Mouse (Mus musculus): Measurements from ENCODE around the gene Taf3.

Gene Taf3

DNA sequence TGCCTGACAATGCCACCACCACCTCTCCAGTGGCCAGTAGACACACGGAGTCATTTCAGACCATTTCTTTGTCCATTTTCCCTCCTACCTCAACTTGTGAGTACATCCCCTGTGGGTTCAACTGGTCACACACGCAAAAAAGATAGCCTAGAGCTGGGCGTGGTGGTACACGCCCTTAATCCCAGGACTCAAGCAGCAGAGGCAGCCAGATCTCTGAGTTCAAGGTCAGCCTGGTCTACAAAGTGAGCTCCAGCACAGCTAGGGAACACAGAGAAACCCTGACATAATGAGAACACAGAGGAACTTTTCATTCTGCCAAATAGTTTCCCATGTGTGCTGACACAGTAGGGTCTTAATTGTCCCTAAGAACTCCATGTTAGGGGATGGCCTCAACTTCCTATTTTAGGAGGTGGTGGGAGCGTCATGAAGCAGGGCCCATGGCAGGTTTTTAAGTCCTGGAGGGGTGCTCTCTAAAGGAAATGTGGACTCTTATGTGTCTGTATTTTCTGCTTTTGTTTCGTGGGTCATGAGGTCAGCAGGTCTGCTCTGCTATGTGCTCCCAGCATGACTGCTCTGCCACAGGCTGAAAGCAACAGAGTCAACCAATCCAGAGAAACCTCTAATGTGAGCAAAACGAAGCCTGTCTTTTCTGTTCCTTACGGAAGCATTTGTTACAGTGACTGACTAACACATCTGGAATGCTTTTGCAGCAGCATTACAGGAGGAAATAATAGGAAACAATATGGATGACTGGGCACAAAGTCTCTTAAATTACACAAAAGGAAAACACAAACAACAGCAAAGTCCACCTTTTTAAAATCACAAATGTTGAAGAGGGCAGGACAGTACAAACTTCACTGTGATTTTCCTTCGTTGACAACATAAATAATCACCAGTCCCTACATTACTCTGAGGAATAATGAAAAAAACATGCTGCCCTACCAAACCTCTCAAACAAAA lies 92.5 kb downstream of the Taf3 start:
- no peak for DNase-seq

DNA sequence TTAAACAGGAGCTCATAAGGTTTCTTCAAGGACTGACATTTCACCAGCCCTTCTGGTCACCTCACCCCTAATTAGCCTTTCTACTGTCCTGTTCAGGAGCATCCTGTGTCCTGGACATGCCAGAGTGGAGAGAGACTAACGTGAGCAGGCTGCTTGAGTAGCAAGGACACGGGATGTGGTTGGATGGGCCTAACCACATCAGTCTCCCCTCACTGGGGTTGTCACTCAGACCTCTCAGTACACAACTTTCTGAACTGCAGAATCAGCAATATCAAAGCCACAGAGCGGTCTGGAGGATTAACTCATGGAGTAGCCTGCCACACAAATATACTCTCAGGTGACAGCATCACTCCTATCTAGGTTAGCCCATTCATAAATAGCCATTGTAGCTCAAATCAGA lies 101.7 kb downstream of the Taf3 start:
- DNase-seq: no peak

DNA sequence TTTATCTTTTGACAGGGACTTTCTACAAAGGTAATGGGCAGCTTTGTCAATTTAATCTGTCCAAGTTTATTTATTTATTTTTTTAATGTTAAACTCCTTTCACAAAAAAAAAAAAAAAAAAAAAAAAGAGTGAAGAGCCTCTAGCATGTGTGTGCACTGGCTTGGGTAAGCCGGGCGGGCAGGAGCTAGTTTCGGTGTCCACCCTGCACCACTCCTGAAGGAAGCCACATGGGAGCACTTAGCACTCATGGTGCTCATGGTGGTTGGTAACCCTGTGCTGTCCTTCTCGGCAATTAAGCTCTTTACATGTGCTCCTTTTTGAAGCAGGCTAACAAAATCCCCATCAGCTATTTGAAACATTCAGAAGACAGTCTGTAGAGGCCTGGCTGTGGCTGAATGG lies 102.8 kb downstream of the Taf3 start:
- no peak for DNase-seq

DNA sequence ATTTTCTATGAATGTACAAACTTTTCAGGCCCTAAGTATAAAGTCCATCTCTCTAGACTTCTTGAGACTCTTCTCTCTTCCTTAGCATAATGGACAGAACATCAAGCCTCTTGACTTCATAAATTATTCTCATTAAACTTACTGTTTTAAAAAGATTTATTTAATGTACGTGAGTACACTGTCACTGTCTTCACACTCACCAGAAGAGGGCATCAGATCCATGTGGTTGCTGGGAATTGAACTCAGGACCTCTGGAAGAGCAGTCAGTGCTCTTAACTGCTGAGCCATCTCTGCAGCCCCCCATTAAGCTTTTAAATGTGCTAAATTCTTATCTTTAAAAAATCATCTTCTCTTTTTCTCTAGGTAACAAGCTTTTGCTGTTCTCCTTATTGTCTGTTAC lies 105.4 kb downstream of the Taf3 start:
- no peak for DNase-seq

DNA sequence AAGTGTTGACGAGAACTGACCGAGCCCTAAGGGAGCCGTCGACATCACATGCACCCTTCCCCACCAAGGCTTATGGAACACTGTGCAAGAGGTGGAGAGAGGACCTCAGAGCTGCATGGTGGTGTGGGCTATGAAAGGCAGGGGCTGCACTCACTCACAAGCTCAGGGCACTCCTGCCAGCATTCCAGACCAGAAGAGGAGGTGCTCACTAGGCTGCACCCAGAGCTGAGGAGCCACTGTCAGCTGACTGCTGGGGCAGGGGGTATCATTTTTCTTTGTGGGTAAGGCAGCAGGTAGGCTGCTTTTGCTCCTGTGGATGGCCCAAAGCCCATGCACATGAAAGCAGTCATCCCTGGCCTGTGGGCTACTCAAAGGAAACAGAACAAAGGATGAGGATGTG lies 109.1 kb downstream of the Taf3 start:
- DNase-seq: no peak

DNA sequence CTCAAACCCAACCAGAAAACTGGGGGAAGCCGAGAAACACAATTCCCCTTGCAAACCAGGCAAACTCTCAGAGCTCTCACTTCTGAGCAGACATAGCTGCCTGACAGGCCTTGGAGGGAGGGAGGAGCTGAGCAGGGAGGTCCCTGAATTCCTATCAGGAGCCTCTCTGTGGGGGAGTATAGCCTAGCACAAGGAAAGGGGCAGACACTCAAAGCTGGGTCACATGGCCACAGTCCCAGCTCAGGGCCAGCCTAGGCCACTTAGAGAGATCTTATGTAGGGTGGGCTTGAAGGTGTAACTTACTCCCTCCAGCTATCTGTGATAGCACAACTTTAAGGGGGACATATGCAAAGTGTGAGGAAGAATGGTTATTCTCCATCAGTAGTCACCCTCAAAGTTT lies 112.4 kb downstream of the Taf3 start:
- DNase-seq: no peak

DNA sequence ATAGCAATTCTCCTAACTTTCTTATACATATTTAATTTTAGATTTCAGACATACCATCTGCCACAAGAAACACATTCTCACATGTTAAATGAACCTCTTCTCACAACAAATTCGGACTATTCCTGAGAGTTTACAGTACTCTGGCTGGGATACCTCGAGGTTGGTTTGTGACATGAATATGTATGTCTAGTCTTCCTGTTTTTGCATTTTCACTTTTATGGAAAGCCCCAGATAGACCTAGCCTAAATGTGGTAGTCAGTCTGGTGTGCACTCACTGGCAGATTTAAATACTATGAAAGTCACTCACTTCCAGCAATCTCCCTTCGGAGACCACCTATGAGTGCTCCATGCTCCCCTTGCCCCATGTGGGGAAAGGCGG lies 121.5 kb downstream of the Taf3 start:
- DNase-seq: no peak

DNA sequence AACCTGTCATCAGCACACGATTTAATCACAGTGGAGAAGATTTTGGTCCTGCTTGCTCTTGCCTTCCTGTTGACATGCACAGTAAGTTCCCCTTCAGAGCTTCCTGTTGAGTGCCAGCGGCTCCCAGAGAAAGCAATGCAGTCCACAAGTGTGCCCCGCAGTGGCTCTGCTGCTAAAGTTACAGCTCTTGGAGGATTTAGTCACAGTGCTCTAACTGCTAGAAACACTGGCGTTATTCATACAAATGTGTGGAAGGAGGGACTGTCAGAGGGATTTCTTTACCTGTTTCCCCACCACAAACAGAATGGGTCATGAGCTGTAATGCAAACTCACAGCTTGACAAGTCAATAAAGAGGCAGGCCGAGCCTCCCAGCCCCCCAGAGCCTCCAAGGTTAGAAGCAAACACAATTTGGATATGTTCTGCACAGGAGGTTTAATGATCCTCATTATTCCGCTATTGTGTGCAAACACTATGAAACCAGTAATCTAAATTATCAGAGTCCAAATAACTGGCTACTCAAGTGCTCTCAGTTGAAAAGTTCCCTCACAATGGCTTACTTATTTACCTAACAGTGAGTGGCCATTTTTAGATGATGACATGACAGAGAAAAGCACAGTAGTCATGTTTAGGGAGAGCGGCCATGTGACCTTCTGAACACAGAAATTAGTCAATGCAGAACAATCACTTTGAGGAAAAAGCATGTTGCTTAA lies 122.0 kb downstream of the Taf3 start:
- DNase-seq: no peak

DNA sequence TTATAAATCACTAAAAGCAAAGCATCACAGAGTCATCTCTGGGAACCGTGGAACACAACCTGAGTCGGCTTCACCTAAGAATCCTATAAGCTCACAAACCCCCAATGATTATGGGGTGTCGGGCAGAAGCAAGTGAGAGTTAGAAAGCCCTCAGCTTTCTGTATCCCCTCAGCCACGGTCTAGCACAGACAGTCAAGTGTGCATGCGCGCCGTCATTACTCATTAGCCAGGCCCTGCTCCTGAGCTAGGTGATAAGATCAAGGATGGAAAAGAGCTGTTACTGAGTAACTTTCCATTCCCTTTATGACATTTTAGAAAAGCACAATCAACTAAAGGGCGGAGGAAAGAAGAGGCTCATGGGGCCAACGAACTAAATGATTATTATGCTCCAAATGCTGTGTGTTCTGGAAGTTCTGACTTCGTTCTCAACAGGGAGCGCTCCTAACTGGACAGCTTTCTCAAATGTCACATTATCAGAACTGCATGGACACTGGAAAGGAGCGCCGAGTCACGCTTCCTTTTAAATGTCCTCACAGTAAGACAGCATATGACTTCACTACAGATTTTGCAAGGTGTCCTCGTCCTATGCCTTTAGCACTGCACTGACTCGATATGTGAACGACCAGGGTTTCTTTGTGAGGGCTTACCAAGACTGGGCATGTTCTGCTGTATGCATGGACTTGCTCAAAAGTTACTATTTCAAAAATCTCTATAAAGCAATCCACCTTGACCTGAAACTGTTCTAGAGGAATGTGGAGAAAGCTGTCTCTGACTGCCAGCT lies 129.5 kb downstream of the Taf3 start:
- no peak for DNase-seq

DNA sequence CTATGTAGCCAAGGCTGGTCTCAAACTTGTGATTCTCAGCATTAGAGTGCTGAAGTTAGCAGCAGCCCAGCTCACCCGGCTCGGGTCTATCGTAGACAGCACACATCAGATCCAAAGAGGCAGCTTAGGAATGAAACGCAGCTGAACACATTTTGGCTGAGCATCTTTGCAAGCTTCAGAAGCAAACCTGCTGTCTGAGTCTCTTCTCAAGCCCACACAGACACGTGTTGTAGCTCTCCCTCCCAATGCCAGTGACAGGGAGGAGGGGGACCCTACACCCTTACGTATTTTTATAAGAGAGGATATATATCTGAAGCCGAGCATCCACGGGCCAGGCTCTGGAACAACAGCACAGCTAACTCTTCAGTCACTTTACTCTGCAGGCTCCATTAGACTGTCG lies 130.8 kb downstream of the Taf3 start:
- DNase-seq: peak; percentile 8

DNA sequence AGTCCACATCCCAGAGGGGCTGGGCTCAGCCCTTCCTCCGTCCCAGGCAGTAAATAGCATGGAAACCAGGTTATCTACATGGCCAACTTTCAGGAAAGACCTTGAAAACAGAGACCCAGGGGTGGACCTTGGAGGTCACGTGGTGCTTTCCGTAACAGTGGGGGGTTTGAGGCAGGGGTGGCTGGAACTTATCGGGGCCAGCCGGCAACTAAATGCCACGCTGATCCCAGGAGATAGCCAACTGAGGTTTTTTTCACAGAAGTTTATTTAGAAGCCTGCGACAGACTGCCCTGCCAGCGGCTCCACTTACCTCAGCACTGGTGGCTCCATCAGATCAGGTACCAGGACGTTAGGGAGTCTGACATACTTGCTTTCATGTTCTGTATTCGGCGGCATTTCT lies 142.4 kb downstream of the Taf3 start:
- DNase-seq: no peak

DNA sequence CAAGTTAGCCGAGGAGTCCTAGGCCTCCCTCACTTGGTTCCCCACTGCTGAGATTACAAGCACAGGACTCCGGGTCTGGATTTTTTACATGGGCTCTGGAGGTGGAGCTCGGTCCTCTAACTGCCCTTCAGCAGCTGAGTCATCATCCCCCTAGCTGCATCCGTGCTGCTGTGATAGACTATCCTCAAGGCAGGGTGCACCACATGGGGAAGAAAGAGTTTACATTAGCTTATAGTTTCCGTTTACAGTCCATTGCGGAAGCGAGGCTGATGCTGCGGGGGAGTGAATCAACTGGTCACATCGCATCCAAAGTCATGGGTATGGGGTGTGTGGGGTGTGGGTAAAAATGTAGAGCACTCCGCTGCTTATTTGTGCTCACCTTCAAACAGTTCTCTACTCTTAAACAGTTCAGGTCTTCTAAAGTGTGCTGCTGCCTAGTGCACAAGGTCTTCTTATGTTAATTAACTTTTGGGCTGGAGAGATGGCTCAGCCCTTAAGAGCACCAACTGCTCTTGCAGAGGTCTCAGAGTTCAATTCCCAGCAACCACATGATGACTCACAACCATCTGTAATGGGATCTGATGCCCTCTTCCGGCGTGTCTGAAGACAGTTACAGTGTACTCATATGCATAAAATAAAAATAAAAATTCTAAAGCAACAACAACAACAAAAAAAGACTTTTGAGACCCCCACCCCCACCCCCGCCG lies 144.4 kb downstream of the Taf3 start:
- DNase-seq: no peak

DNA sequence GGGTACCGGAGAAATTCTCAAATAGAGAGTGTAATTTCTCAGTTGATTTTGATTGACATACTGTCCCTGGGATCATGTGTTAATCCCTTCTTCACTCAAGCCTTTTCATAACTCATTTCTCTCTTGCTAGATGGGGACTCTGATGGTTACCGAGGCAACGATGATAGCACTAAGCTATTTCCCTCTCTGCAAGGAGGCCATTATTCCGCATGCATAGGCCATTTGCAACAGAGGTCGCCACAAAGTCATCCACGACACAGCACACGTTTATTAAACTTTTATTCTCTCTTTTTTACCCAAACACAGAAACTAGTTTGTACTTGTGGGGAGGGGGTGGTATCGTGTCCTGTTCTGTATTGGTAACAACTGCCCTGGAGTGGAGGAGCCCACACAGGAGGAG lies 150.6 kb downstream of the Taf3 start:
- no peak for DNase-seq

DNA sequence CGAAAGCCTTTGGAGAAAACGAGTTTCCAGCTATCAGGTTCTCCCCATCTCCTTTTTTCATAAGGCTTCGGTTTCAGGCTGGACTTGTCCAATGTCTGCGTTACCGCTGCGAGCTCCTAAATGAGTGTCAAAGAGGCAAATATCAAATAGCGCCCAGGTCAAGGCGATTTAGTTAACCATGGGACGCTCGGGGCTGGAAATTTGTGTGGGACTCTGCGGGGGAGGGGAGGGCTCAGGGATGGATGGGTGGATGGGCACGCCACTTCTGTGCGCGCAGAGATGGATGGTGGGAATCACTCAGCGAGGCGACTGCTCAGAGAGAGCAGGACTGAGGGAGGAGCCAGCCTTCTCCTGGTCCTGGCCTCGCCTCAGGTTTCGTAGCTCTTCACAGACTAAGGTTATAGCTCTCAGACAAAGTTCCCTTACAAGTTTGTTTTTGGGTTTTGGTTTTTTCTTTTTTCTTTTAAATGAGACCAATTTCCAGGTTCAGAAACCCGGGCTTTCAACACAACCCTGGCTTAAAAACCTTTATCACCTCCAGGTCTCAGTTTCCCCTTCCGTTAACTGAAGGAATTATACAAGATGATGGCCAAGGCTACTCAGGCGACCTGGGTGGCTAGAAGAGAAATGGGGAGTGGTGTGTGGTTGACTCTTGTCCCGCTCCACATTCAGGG lies 152.2 kb downstream of the Taf3 start:
- no peak for DNase-seq

DNA sequence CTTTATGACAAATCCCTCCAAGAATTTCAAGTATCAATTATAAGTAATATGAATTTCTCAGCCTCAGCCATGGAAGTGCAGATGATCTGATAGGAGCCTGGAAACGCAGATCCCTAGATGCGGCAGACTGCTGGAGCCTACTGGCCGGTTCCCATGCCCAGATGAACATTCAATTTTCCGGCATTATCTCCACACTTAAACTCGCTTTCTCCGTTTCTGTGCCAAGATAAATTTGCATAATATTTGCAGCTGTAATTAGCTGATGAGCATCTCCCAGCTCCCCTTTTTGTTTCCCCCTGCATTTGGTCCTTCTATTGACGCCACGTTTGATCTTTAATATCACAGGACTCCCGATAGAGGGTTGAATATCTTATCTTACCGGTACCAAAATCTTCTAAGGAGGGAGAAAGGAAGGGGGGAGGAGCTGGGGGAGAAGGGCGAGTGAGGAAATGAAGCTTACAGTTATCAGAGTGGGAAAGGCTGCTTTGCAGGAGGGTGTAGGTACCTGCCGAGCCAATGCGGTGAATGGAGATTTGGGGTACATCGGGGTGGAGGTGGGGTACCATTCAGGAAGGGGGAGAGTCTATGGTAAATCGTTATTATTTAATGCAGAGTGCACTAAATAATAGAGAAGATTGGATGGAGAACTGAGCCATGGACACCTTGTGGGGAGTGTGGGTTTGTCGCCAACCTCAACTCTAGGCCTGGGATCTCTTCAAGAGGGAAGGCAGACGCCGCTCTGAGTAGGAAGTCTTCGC lies 153.4 kb downstream of the Taf3 start:
- no peak for DNase-seq

DNA sequence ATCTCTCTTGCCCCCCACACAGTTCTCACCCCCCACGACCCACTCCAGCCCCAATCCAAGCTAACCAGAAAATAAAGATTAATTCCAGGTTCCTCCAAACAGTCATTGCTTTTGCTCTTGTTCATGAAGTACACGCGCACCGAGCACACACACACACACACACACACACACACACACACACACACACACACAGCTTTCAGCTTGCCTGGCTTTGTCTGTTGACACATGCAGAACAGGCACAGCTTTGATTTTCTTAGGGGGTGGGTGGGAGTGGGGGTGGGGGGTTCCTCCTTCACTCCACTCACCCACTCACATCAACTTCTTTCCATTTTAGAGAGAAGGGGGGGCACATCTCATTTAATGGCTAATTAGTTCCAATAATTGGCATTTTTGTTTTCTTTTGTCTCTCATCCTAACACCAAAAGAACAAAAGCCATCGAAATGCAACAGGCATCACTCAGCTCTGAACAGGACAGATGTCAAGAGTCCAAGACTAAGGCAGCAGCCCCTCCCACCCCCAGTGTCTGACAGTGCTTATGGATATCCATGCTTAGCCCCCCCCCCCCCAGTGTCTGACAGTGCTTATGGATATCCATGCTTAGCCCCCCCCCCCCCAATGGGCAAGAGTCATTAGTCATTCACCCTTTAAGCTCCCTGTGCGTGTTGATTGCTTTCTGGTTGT lies 155.0 kb downstream of the Taf3 start:
- no peak for DNase-seq

DNA sequence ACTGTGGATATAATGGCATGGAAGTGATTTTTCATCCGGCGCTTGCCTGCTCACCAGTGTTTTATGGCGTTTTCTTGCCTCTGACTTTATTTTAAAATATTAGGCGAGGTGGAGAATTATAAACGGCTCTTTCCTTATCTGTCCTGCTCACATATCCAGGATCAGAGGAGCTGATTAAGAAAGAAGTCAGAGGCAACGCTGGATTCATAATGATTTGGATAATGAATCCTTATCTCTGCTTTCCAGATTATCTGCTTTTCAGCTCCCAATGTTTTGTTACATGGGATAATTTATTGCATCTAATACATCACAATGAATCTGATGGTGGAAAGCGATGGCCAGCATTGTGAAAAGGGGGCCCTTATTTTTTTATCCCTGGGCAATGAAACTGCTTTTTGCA lies 155.9 kb downstream of the Taf3 start:
- no peak for DNase-seq

DNA sequence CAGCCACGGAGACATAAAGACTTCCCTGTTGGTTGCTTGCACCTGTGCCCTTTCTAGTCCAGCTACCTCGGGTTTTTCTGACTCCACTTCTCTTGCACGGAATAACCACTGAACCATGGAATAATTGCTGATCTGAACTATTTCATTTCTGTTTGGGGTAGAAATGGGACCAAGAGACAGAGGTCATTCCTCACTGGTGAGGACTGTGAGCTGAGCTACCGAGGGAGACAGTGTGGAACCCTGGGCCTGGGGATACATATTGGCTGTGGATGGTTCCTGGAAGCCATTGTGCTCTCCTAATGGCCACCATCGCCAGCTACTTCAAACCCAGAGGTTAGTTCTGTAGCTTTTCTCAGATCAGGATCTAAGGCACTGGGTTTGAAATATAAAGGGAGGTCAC lies 157.5 kb downstream of the Taf3 start:
- DNase-seq: no peak

DNA sequence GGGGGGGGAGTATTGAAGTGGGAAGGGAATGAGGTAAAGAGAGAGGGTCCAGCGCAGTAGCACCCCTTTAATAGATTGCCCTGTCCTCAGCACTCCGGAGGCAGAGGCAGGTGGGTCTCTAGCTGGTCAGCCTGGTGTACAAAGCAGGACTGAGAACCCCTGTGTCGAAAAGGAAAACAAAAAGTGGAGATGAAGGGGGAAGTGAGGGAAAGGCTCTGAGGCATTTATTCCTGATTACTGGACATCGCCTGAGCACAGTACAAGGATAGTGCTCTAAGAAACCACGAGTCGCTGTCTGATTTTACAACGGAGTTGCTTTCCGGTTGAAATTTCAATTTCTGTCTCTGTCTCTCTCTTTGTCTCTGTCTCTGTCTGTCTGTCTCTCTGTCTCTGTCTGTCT lies 158.1 kb downstream of the Taf3 start:
- DNase-seq: no peak

DNA sequence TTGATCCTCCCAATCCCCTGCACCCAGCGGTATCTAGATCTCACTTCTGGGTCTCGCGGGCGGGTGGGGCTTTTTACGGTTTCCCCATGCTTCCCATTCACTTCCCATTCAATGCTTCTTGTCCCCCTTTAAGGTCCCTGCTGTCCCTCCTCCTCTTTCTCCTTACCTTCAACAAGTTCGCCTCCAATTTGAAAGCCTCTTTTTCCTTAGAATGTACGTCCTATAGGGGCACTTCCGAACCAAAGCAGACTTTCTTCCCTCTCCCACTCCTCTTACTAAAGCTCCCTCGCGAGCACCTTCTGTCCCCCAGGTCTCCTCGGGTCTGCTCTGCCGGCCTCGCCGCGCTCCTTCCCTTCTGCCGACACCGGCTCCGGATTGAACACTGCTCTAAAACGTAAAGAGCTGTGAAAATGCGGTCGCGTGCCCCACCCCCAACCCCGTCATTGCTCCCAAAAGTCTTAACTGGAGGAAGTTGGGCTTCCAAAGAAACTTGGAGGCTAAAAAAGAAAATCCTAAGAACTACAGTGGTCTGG lies 158.7 kb downstream of the Taf3 start, which contains the start of gene Gata3:
Gene Gata3 (minus strand): TSS at position 384 of the 533 bp plus-strand sequence.
- DNase-seq: no peak

Data from layer of hippocampus, adult 9-11 months (tissue).